In genomic region chr16:39709387-39710039, GRCm38 (mm10) we compare ENCODE assay signal across 18 mouse cellular contexts.
A peak's percentile ranks its signal among the peaks of the same experiment; 100 is the strongest.
DNase-seq lines count a peak whose midpoint lies in the region; ATAC-seq lines count a peak whose summit lies in the region.
"Had no signal": no experiment of that assay in that cellular context is flagged by ENCODE, and none has a peak within 500 bp of the region (broad histone marks: within the 10 kb centered on the region; RNA-seq: fewer than 3 reads in every experiment).

No protein-coding gene starts in this region.

- H3K4me2 ChIP-seq in neural tube, embryonic 11.5 days (ENCODE audit: low read depth): no peak overlapping the region
- no peak overlapping the region for H3K4me2 ChIP-seq in neural tube, embryonic 15.5 days
- no peak overlapping the region for H3K4me2 ChIP-seq in kidney, embryonic 14.5 days (replicated peaks; ENCODE audit: low read depth, low read length)
- H3K4me2 ChIP-seq in liver, embryonic 12.5 days: no peak overlapping the region
- H3K4me2 ChIP-seq: embryonic facial prominence, embryonic 12.5 days; forebrain, embryonic 15.5 days; heart, embryonic 12.5 days; hindbrain, embryonic 14.5 days had no signal

- no peak overlapping the region for H3K4me3 ChIP-seq in neural tube, embryonic 11.5 days (ENCODE audit: low read depth, low read length)
- H3K4me3 ChIP-seq in neural tube, embryonic 15.5 days (replicated peaks): no peak overlapping the region
- H3K4me3 ChIP-seq in kidney, embryonic 14.5 days (ENCODE audit: low read length): no peak overlapping the region
- H3K4me3 ChIP-seq in midbrain, embryonic 10.5 days: no peak overlapping the region
- H3K4me3 ChIP-seq in liver, embryonic 12.5 days: no peak overlapping the region
- H3K4me3 ChIP-seq: embryonic facial prominence, embryonic 12.5 days; forebrain, embryonic 15.5 days; heart, embryonic 12.5 days; hindbrain, embryonic 10.5 days had no signal

- no peak overlapping the region for H3K27ac ChIP-seq in neural tube, embryonic 11.5 days (ENCODE audit: low read depth, low read length)
- no peak overlapping the region for H3K27ac ChIP-seq in neural tube, embryonic 15.5 days (replicated peaks)
- no peak overlapping the region for H3K27ac ChIP-seq in kidney, embryonic 14.5 days (ENCODE audit: low read depth, low read length)
- H3K27ac ChIP-seq in midbrain, embryonic 10.5 days (replicated peaks): no peak overlapping the region
- no peak overlapping the region for H3K27ac ChIP-seq in liver, embryonic 12.5 days
- H3K27ac ChIP-seq: embryonic facial prominence, embryonic 12.5 days; forebrain, embryonic 15.5 days; hindbrain, embryonic 10.5 days; hindbrain, embryonic 14.5 days had no signal

- H3K4me1 ChIP-seq in neural tube, embryonic 11.5 days (ENCODE audit: control insufficient read depth, insufficient read depth, low read length): no peaks in the 10 kb centered on the region
- H3K4me1 ChIP-seq in neural tube, embryonic 15.5 days: no peaks in the 10 kb centered on the region
- no peaks in the 10 kb centered on the region for H3K4me1 ChIP-seq in kidney, embryonic 14.5 days (ENCODE audit: control insufficient read depth, insufficient read depth, low read length)
- H3K4me1 ChIP-seq in midbrain, embryonic 10.5 days: peaks cover 5% of the 10 kb centered on the region; the same call in 1 of the 2 replicates
- no peaks in the 10 kb centered on the region for H3K4me1 ChIP-seq in liver, embryonic 12.5 days
- H3K4me1 ChIP-seq: embryonic facial prominence, embryonic 12.5 days; forebrain, embryonic 15.5 days; heart, embryonic 12.5 days had no signal

- no peaks in the 10 kb centered on the region for H3K36me3 ChIP-seq in neural tube, embryonic 11.5 days (ENCODE audit: control insufficient read depth, insufficient read depth, low read length)
- no peaks in the 10 kb centered on the region for H3K36me3 ChIP-seq in neural tube, embryonic 15.5 days
- no peaks in the 10 kb centered on the region for H3K36me3 ChIP-seq in kidney, embryonic 14.5 days (ENCODE audit: control insufficient read depth, insufficient read depth, low read length)
- no peaks in the 10 kb centered on the region for H3K36me3 ChIP-seq in midbrain, embryonic 10.5 days
- no peaks in the 10 kb centered on the region for H3K36me3 ChIP-seq in liver, embryonic 12.5 days
- H3K36me3 ChIP-seq: embryonic facial prominence, embryonic 12.5 days; forebrain, embryonic 15.5 days; heart, embryonic 12.5 days; hindbrain, embryonic 10.5 days had no signal

- peak; percentile 46; the same call in 1 of the 2 replicates for ATAC-seq in neural tube, embryonic 11.5 days (ENCODE audit: insufficient read depth, low FRiP score, low TSS enrichment)
- ATAC-seq in neural tube, embryonic 15.5 days (ENCODE audit: low FRiP score): no peak
- ATAC-seq in kidney, embryonic 14.5 days (ENCODE audit: low FRiP score, low TSS enrichment): peak; percentile 88
- ATAC-seq in liver, embryonic 12.5 days: no peak
- ATAC-seq: forebrain, embryonic 15.5 days had no signal

- no peaks in the 10 kb centered on the region for H3K27me3 ChIP-seq in neural tube, embryonic 11.5 days (ENCODE audit: control insufficient read depth, insufficient read depth, low read length)
- no peaks in the 10 kb centered on the region for H3K27me3 ChIP-seq in neural tube, embryonic 15.5 days (replicated peaks)
- no peaks in the 10 kb centered on the region for H3K27me3 ChIP-seq in kidney, embryonic 14.5 days (ENCODE audit: control insufficient read depth, insufficient read depth, low read length)
- H3K27me3 ChIP-seq in midbrain, embryonic 10.5 days (ENCODE audit: low read depth, poor library complexity, severe bottlenecking): no peaks in the 10 kb centered on the region
- H3K27me3 ChIP-seq in liver, embryonic 12.5 days (replicated peaks): no peaks in the 10 kb centered on the region
- H3K27me3 ChIP-seq: embryonic facial prominence, embryonic 12.5 days; forebrain, embryonic 15.5 days; heart, embryonic 12.5 days had no signal

- H3K9me3 ChIP-seq in neural tube, embryonic 11.5 days (ENCODE audit: control insufficient read depth, low read length): no peaks in the 10 kb centered on the region
- no peaks in the 10 kb centered on the region for H3K9me3 ChIP-seq in neural tube, embryonic 15.5 days (replicated peaks)
- no peaks in the 10 kb centered on the region for H3K9me3 ChIP-seq in kidney, embryonic 14.5 days (ENCODE audit: control insufficient read depth, low read length)
- no peaks in the 10 kb centered on the region for H3K9me3 ChIP-seq in midbrain, embryonic 10.5 days (replicated peaks)
- no peaks in the 10 kb centered on the region for H3K9me3 ChIP-seq in liver, embryonic 12.5 days (replicated peaks)
- H3K9me3 ChIP-seq: embryonic facial prominence, embryonic 12.5 days; forebrain, embryonic 15.5 days; heart, embryonic 12.5 days; hindbrain, embryonic 10.5 days had no signal

- WGBS in neural tube, embryonic 11.5 days: 47% methylated on average over 10 of the region's 10 CpGs
- 31% methylated on average over 10 of the region's 10 CpGs for WGBS in neural tube, embryonic 15.5 days
- 35% methylated on average over 10 of the region's 10 CpGs for WGBS in kidney, embryonic 14.5 days
- 85% methylated on average over 10 of the region's 10 CpGs for WGBS in midbrain, embryonic 10.5 days
- 64% methylated on average over 10 of the region's 10 CpGs for WGBS in liver, embryonic 12.5 days (ENCODE audit: insufficient replicate concordance)

- DNase-seq in neural tube, embryonic 11.5 days (ENCODE audit: low spot score): no peak
- peak; percentile 18 for DNase-seq in kidney, postnatal 10 days
- peak; percentile 5 to 15 for DNase-seq in kidney, postnatal 4 days
- no peak for DNase-seq in midbrain, embryonic 10.5 days (ENCODE audit: low spot score)
- DNase-seq in embryo, embryonic 10.5 days (ENCODE audit: low spot score): no peak
- DNase-seq: adrenal gland, adult 8-10 months; adrenal gland, postnatal 36 days; cerebellum, adult 2 months; cerebellum, postnatal 10 days; gastrocnemius, postnatal 14 days had no signal

- H3K9ac ChIP-seq in neural tube, embryonic 11.5 days (ENCODE audit: low read length): no peak overlapping the region
- H3K9ac ChIP-seq in neural tube, embryonic 15.5 days (replicated peaks): no peak overlapping the region
- no peak overlapping the region for H3K9ac ChIP-seq in kidney, embryonic 14.5 days (ENCODE audit: low read depth, low read length)
- no peak overlapping the region for H3K9ac ChIP-seq in liver, embryonic 12.5 days
- H3K9ac ChIP-seq: embryonic facial prominence, embryonic 12.5 days; forebrain, embryonic 15.5 days; heart, embryonic 12.5 days; hindbrain, embryonic 14.5 days had no signal

Comparison
In these comparisons a context has a peak if more than half of its experiments do, and no peak if none do; other contexts are left out.
1. ATAC-seq: peak in neural tube, embryonic 11.5 days (single experiment) and kidney, embryonic 14.5 days (single experiment); none in neural tube, embryonic 15.5 days (single experiment) and liver, embryonic 12.5 days (single experiment).
2. DNase-seq: peak in kidney, postnatal 10 days (single experiment) and kidney, postnatal 4 days (2 of 2); none in neural tube, embryonic 11.5 days (single experiment), midbrain, embryonic 10.5 days (single experiment) and embryo, embryonic 10.5 days (single experiment).